Mouse (Mus musculus) midbrain, postnatal 0 days (tissue): ENCODE measurements around the gene D17Wsu92e. TPM values are rescaled to one million over a fixed set of nuclear protein-coding genes. Genes with fewer than 3 reads are reported as not detected.

ENCODE experiments used
- ATAC-seq: fragments of 200-750 bp; cut with Nextera tagmentation; 2 replicates; pipeline ENCODE4 v1.8.0; 2017; ENCODE audit warnings: moderate number of reproducible peaks, mild to moderate bottlenecking, moderate TSS enrichment, moderate library complexity; ENCODE audit not compliant: low FRiP score
- DNase-seq: peaks from one replicate; pipeline ENCODE4 v3.0.0-alpha.2; 2015; ENCODE audit warnings: low spot score
- H3K27ac ChIP-seq: fragments of 300-500 bp; sonication (generic); 2 replicates; pipeline ENCODE4 v1.5.1; 2014; ENCODE audit warnings: low read depth, mild to moderate bottlenecking, low read length, mixed read lengths
- H3K27me3 ChIP-seq: fragments of 300-500 bp; sonication (generic); 2 replicates; pipeline ENCODE4 v1.6.1; 2014; ENCODE audit warnings: low read length, control low read depth, mixed read lengths; ENCODE audit not compliant: insufficient read depth
- H3K36me3 ChIP-seq: fragments of 300-500 bp; sonication (generic); 2 replicates; pipeline ENCODE4 v1.6.1; 2014; ENCODE audit warnings: low read length, control low read depth, mixed read lengths; ENCODE audit not compliant: insufficient read depth
- H3K4me1 ChIP-seq: fragments of 300-500 bp; sonication (generic); 2 replicates; pipeline ENCODE4 v1.6.1; 2014; ENCODE audit warnings: mild to moderate bottlenecking, control low read depth, antibody characterized with exemption, low read length, mixed read lengths; ENCODE audit not compliant: insufficient read depth
- H3K4me2 ChIP-seq: fragments of 300-500 bp; sonication (generic); 2 replicates; pipeline ENCODE4 v1.6.1; 2014; ENCODE audit warnings: low read depth, mild to moderate bottlenecking, low read length, mixed read lengths; ENCODE audit not compliant: poor library complexity, severe bottlenecking
- H3K4me3 ChIP-seq: fragments of 300-500 bp; sonication (generic); 2 replicates; pipeline ENCODE4 v1.5.1; 2014; ENCODE audit warnings: low read depth, mild to moderate bottlenecking, low read length, moderate library complexity
- H3K9ac ChIP-seq: fragments of 300-500 bp; sonication (generic); replicated peaks from 2 replicates; pipeline ENCODE4 v1.6.1; 2014; ENCODE audit warnings: mild to moderate bottlenecking, low read length, moderate library complexity, mixed read lengths; ENCODE audit not compliant: poor library complexity, severe bottlenecking
- H3K9me3 ChIP-seq: fragments of 300-500 bp; sonication (generic); 2 replicates; pipeline ENCODE4 v1.6.1; 2016; ENCODE audit warnings: low read length, control low read depth
- CTCF ChIP-seq: IDR thresholded peaks from 2 replicates; pipeline ENCODE4 v1.5.1; 2016; ENCODE audit warnings: antibody characterized with exemption, mild to moderate bottlenecking
- WGBS: fragments of 180-500 bp; shearing (Covaris S2); extraction: QIAGEN DNeasy Blood & Tissue Kit; methylation state at CpG from one replicate; pipeline ENCODE4 v1.1.7; 2014; 5-methylcytosine and 5-hydroxymethylcytosine counted together
- polyA plus RNA-seq: library from polyadenylated mRNA; unstranded; fragments of >200 nt; fragmentation: Nextera tagmentation; extraction: Ambion mirVana; gene quantifications from 2 replicates; pipeline ENCODE4 v1.2.1, GENCODE M21; 2015
- total RNA-seq: library from RNA; depleted of rRNA; stranded (reverse); fragments of >200 nt; gene quantifications from 2 replicates; pipeline ENCODE4 v1.2.3, GENCODE M21; 2014

D17Wsu92e gene
- total and polyA plus RNA-seq, 2 experiments from 2014 or later = 8.7 to 73.8 TPM

GRCm38 (mm10) chr17:27804156-27804690 lies 16.2 kb downstream of the D17Wsu92e start:
- DNase-seq (no peak), ATAC-seq (no peak)
- no peaks in the 10 kb centered on the region for H3K9me3 ChIP-seq
- no peak for TF ChIP-seq CTCF
- WGBS = 89% methylated on average over 7 of the region's 7 CpGs
- H3K4me3 ChIP-seq = no peak overlapping the region
- no peaks in the 10 kb centered on the region for H3K27me3 ChIP-seq
- no peak overlapping the region for H3K4me2 ChIP-seq
- H3K27ac ChIP-seq = no peak overlapping the region
- H3K4me1 ChIP-seq = no peaks in the 10 kb centered on the region
- H3K36me3 ChIP-seq = no peaks in the 10 kb centered on the region
- no peak overlapping the region for H3K9ac ChIP-seq

DNA sequence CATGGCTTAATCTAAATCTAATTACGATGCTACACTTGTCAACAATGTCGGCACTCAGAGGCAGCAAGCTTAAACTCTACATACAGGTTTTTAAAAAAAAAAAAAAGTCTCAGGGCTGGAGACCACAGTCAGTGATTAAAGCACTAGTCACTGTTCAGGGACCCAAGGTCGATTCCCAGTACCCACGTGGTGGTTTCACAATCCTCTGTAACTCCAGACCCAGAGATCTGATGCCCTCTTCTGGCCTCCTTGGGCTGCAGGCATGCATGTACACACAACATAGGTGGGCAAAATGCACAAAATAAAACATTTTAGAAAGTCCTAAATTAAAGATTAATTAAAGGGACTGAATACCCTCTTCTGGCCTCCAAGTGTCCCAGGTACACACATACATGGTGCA lies 16.7 kb downstream of the D17Wsu92e start:
- Histone ChIP-seq H3K36me3 (no peaks in the 10 kb centered on the region), H3K9ac (no peak overlapping the region), H3K4me3 (no peak overlapping the region), H3K27ac (no peak overlapping the region), H3K27me3 (no peaks in the 10 kb centered on the region), H3K9me3 (no peaks in the 10 kb centered on the region), H3K4me1 (no peaks in the 10 kb centered on the region), H3K4me2 (no peak overlapping the region)
- no peak for ATAC-seq
- DNase-seq = no peak
- 71% methylated on average over 4 of the region's 4 CpGs for WGBS
- TF ChIP-seq CTCF = no peak

DNA sequence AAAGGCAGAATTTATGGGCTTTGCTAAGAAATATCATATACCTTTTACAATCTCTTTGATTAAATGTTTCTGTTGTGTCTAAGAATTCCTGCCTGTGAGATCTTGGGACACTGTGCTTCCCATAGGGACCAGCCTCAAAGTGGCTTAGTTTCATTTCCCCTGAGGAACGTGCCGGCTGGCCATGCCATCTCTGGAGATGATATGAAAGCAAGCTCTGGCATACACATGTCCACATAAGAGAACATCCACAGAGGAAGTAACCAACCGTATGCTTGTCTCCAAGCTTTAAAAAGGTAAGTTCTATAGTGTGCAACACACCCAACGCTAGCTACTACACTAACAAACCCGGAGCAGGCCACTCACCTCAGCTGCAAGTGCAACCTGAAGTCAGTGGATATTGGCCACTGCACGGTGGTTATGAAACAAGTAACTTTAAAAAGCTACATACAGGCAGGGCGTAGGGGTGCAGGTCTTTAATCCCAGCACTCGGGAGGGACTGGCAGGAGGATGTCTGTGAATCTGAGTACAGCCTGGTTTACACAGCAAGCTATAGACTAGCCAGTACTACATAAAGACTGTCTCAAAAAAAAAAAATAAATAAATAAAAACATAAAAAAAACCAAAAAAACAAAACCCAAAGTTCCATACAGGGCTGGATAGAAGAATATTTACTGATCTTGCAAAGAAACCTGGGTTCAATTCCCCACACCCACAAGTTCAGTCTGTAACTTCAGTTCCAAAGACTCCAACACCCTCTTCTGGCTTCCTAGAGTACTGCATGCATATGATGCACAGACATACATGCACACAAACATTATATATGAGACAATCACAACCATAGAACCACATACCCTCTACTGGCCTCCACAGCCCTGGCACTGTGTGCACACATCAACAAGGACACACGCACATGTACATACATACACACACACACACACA lies 19.5 kb downstream of the D17Wsu92e start:
- peaks cover 4% of the 10 kb centered on the region for H3K4me1 ChIP-seq
- no peak overlapping the region for H3K4me2 ChIP-seq
- no peak overlapping the region for H3K9ac ChIP-seq
- ATAC-seq (no peak), DNase-seq (no peak)
- no peaks in the 10 kb centered on the region for H3K36me3 ChIP-seq
- H3K4me3 ChIP-seq = no peak overlapping the region
- H3K27me3 ChIP-seq = no peaks in the 10 kb centered on the region
- 86% methylated on average over 9 of the region's 9 CpGs for WGBS
- no peak overlapping the region for H3K27ac ChIP-seq
- TF ChIP-seq CTCF = peak; percentile 43
- H3K9me3 ChIP-seq = no peaks in the 10 kb centered on the region

DNA sequence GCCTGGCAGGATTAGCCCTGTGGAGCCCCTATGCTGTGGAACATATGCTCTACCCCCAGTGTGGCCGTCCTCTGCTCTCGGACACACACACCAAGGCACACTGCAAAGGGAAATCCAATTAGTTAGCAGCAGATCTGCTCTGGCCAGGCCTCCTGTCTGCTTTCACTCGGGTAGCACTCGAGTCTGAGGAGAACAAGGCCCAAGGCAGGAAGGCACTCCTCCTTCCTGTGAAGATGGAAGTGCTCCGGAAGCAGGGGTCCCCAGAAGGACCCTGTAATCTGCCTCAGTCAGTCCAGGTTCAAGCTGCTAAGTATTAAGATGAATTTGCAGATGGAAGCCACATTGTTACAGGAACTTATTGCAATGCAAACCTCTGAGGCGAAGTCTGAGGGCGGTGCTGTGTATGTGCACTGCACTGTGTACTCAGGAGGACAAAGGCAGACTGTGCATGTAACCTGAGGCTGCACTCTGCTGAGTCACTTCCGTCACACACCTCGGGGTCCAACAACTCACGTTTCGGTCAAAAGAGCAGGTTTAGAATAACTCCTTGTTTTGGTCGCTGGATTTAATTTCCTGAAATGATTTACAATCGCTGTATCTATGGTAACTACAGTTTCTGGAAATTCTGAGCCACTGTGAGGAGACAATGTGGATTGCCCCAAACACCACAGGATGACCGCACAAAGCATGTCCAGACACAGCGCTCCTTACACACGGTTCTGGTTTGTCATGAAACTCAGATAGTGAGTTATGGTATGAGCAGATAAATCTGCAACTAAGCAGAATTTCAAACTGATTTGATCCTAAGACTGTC lies 20.5 kb downstream of the D17Wsu92e start:
- H3K27ac ChIP-seq = 0 out of 2 replicates have a peak overlapping the region, but pooled peaks have one; percentile 59
- H3K9ac ChIP-seq = 0 out of 2 replicates have a peak overlapping the region, but pooled peaks have one; percentile 24
- WGBS = 48% methylated on average over 16 of the region's 16 CpGs
- no peak for DNase-seq
- H3K4me1 ChIP-seq = peaks cover 4% of the 10 kb centered on the region
- H3K36me3 ChIP-seq = no peaks in the 10 kb centered on the region
- H3K27me3 ChIP-seq = no peaks in the 10 kb centered on the region
- no peak overlapping the region for H3K4me2 ChIP-seq
- H3K9me3 ChIP-seq = no peaks in the 10 kb centered on the region
- TF ChIP-seq CTCF = no peak
- no peak for ATAC-seq
- H3K4me3 ChIP-seq = no peak overlapping the region

DNA sequence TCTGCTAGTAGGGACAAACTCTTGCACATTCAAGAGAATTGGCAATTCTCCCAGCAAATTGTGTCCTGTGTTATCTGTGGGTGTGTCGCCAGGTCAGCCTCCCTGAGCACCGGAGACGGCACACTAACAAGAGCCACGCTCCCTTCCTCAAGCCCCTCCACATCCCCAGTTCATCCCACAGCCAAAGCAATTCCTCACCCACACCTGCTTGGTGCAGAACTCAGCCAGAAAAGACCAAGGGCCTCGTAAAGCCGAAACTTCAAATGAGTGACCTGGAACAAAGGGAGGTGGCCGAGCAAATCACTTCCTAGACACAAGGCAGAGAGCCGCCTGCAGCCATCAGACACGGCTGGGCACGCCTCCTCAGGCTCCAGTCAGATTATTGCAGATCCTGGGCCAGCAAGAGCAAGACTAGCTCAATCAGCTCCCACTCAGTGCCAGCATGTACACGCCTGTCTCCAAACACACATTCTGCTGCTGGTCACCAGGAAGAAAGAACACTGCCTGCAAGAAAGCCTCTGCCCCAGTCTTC lies 23.0 kb downstream of the D17Wsu92e start:
- DNase-seq = peak; percentile 67
- ATAC-seq = no peak

More for the DNA sequence above, 23.0 kb downstream of the D17Wsu92e start:
- TF ChIP-seq CTCF = no peak
- 14% methylated on average over 11 of the region's 11 CpGs for WGBS
- H3K4me1 ChIP-seq = peaks cover 4% of the 10 kb centered on the region
- H3K4me2 ChIP-seq = peak overlapping the region; percentile 22; the same call in 1 of the 2 replicates
- H3K4me3 ChIP-seq = no peak overlapping the region
- no peaks in the 10 kb centered on the region for H3K36me3 ChIP-seq
- H3K9me3 ChIP-seq = no peaks in the 10 kb centered on the region
- no peaks in the 10 kb centered on the region for H3K27me3 ChIP-seq
- peak overlapping the region; percentile 33 for H3K9ac ChIP-seq
- peak overlapping the region; percentile 57; the same call in 1 of the 2 replicates for H3K27ac ChIP-seq
